Mouse (Mus musculus) megakaryocyte-erythroid progenitor cell, adult 5-6 weeks (primary cell): ENCODE results near the gene Zbtb48. TPM values are rescaled to one million over a fixed set of nuclear protein-coding genes. Genes with fewer than 3 reads are reported as not detected.
A peak's percentile ranks its signal among the peaks of the same experiment; 100 is the strongest.

Experiments used
- ATAC-seq: replicated peaks from 2 replicates; pipeline ENCODE4 v1.8.0; 2016; ENCODE audit warnings: mild to moderate bottlenecking, inconsistent platforms; ENCODE audit not compliant: severe bottlenecking, poor library complexity, low FRiP score, low TSS enrichment
- total RNA-seq, 2 experiments: library from RNA; stranded (forward) in 1 of 2; stranded (reverse) in 1 of 2; fragments of 200-1000, 215-1000 nt in 1 of 2; fragments of >200 nt in 1 of 2; fragmentation: Nextera tagmentation in 1 of 2; gene quantifications; 2 replicates each; pipeline ENCODE4 v1.2.3; 2014 to 2017

The Zbtb48 gene
- total RNA-seq, 2 experiments from 2014 or later = 10.6 to 27.2 TPM

GRCm38 (mm10) chr4:152007481-152008147 lies 19.9 kb downstream of the Zbtb48 start:
- no peak for ATAC-seq

- no peak for ATAC-seq
Observed at GRCm38 (mm10) chr4:152006812-152007211, 20.7 kb downstream of the Zbtb48 start.

GRCm38 (mm10) chr4:152006137-152006536 lies 21.3 kb downstream of the Zbtb48 start:
- no peak for ATAC-seq

GRCm38 (mm10) chr4:152002063-152002462 lies 25.4 kb downstream of the Zbtb48 start:
- no peak for ATAC-seq

- no peak for ATAC-seq
Observed at GRCm38 (mm10) chr4:152001335-152001734, 26.1 kb downstream of the Zbtb48 start.

GRCm38 (mm10) chr4:152000906-152001305 lies 26.6 kb downstream of the Zbtb48 start:
- ATAC-seq = no peak

- ATAC-seq = no peak
Observed at GRCm38 (mm10) chr4:151999481-151999880, 28.0 kb downstream of the Zbtb48 start.

- ATAC-seq = no peak
Observed at GRCm38 (mm10) chr4:151997701-151998100, 29.8 kb downstream of the Zbtb48 start.

GRCm38 (mm10) chr4:151996951-151997222 lies 30.6 kb downstream of the Zbtb48 start:
- ATAC-seq = no peak

- ATAC-seq = peak; percentile 88
Observed at GRCm38 (mm10) chr4:151996173-151996950, 31.1 kb downstream of the Zbtb48 start, which contains the start of gene Phf13. Phf13 (minus strand) TSS chr4:151996258.

- no peak for ATAC-seq
Observed at GRCm38 (mm10) chr4:151995371-151996172, 31.9 kb downstream of the Zbtb48 start.

- peak; percentile 67 for ATAC-seq
Observed at GRCm38 (mm10) chr4:151994228-151995171, 33.0 kb downstream of the Zbtb48 start.

- no peak for ATAC-seq
Observed at GRCm38 (mm10) chr4:151993035-151993434, 34.4 kb downstream of the Zbtb48 start.

GRCm38 (mm10) chr4:151992091-151992490 lies 35.4 kb downstream of the Zbtb48 start:
- ATAC-seq = no peak

- ATAC-seq = no peak
Observed at GRCm38 (mm10) chr4:151989110-151989488, 38.4 kb downstream of the Zbtb48 start.

- ATAC-seq = peak; percentile 46; the same call in 1 of the 2 replicates
Observed at GRCm38 (mm10) chr4:151988342-151989109, 38.9 kb downstream of the Zbtb48 start, which contains the start of gene Thap3. Thap3 (minus strand) TSS chr4:151988997.

- ATAC-seq = no peak
Observed at GRCm38 (mm10) chr4:151988014-151988341, 39.5 kb downstream of the Zbtb48 start.

- no peak for ATAC-seq
Observed at GRCm38 (mm10) chr4:151986650-151987049, 40.8 kb downstream of the Zbtb48 start.

- no peak for ATAC-seq
Observed at GRCm38 (mm10) chr4:151985886-151986285, 41.6 kb downstream of the Zbtb48 start.
